ENCODE assay signal across 22 mouse cellular contexts in the genomic region with DNA sequence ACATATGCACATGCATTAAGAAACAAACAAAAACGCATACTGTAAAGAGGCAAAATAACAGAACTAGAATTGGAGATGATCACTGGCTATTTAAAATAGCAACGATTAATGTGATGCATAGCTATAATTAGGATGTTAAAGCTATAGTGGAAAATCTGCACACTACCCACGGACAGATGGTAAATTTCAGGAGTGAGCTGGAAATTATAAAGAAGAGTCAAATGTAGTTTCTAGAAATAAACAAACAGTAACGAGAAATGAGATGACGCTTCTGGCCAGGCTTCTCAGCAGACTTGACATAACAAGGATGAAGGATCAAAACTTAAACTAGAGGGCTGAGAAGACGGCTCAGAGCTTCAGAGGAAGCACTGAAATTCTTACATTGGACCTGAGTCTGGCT. TPM values are rescaled to one million over a fixed set of nuclear protein-coding genes. Genes with fewer than 3 reads are reported as not detected.
DNase-seq lines count a peak whose midpoint lies in the region; ATAC-seq lines count a peak whose summit lies in the region.
"Had no signal": no experiment of that assay in that cellular context is flagged by ENCODE, and none has a peak within 500 bp of the region (broad histone marks: within the 10 kb centered on the region; RNA-seq: fewer than 3 reads in every experiment).

No protein-coding gene starts in this region.

- WGBS in forebrain, embryonic 15.5 days, result 74% methylated on average over 6 of the region's 6 CpGs
- WGBS in forebrain, embryonic 11.5 days, result 91% methylated on average over 6 of the region's 6 CpGs
- 94% methylated on average over 6 of the region's 6 CpGs for WGBS in midbrain, embryonic 14.5 days

- H3K4me3 ChIP-seq in forebrain, embryonic 15.5 days, result no peak overlapping the region
- no peak overlapping the region for H3K4me3 ChIP-seq in forebrain, embryonic 11.5 days (ENCODE audit: low read depth, low read length)
- no peak overlapping the region for H3K4me3 ChIP-seq in midbrain, embryonic 14.5 days (replicated peaks; ENCODE audit: low read depth, low read length)
- H3K4me3 ChIP-seq: embryonic facial prominence, embryonic 13.5 days; gastrocnemius, adult 2 months; heart, embryonic 12.5 days; hindbrain, embryonic 10.5 days had no signal

- peaks cover 17% of the 10 kb centered on the region for H3K36me3 ChIP-seq in forebrain, embryonic 15.5 days
- H3K36me3 ChIP-seq in forebrain, embryonic 11.5 days (ENCODE audit: control insufficient read depth, insufficient read depth, low read length), result peaks cover 2% of the 10 kb centered on the region; the same call in 1 of the 2 replicates
- peaks cover 25% of the 10 kb centered on the region for H3K36me3 ChIP-seq in midbrain, embryonic 14.5 days (ENCODE audit: control insufficient read depth, insufficient read depth, low read length)

- peak overlapping the region; percentile 44 for H3K27ac ChIP-seq in forebrain, embryonic 15.5 days (replicated peaks)
- no peak overlapping the region for H3K27ac ChIP-seq in forebrain, embryonic 11.5 days (ENCODE audit: low read depth, low read length)
- no peak overlapping the region for H3K27ac ChIP-seq in midbrain, embryonic 14.5 days (replicated peaks; ENCODE audit: low read depth, low read length)
- H3K27ac ChIP-seq: embryonic facial prominence, embryonic 13.5 days; hindbrain, embryonic 10.5 days; hindbrain, embryonic 14.5 days had no signal

- H3K9me3 ChIP-seq in forebrain, embryonic 15.5 days, result no peaks in the 10 kb centered on the region
- no peaks in the 10 kb centered on the region for H3K9me3 ChIP-seq in forebrain, embryonic 11.5 days (ENCODE audit: control insufficient read depth, low read length)
- no peaks in the 10 kb centered on the region for H3K9me3 ChIP-seq in midbrain, embryonic 14.5 days (ENCODE audit: control insufficient read depth, low read length)
- H3K9me3 ChIP-seq: embryonic facial prominence, embryonic 13.5 days; G1E; heart, embryonic 12.5 days; hindbrain, embryonic 10.5 days had no signal

- ATAC-seq in forebrain, embryonic 15.5 days (replicated peaks), result no peak
- no peak for ATAC-seq in forebrain, embryonic 11.5 days (replicated peaks; ENCODE audit: low FRiP score)
- ATAC-seq in midbrain, embryonic 14.5 days (ENCODE audit: low FRiP score, low TSS enrichment), result no peak
- ATAC-seq: CD4-positive, CD25-positive, alpha-beta regulatory T cell, adult 4 months had no signal

- no peak for DNase-seq in forebrain, embryonic 11.5 days (ENCODE audit: low spot score)
- DNase-seq in frontal cortex, adult 2 months (ENCODE audit: extremely low spot score in 1 of 2, low spot score in 1 of 2), result peak; percentile 42 to 61
- no peak for DNase-seq in frontal cortex, postnatal 10 days (ENCODE audit: low spot score in 2 of 2)
- DNase-seq in left cerebral cortex, postnatal 14 days (ENCODE audit: low spot score in 2 of 2), result peak; percentile 32 to 55
- no peak for DNase-seq in left cerebral cortex, postnatal 10 days (ENCODE audit: extremely low spot score in 1 of 2, low spot score in 2 of 2)
- DNase-seq in brain, adult 2 months (ENCODE audit: low read depth, low spot score), result peak; percentile 73
- DNase-seq in midbrain, embryonic 14.5 days, result no peak
- DNase-seq: adrenal gland, adult 8-10 months; adrenal gland, postnatal 36 days; B cell, adult 2 months; cerebellum, adult 11 months; cerebellum, adult 9-10 months; cerebellum, postnatal 25 days; gastrocnemius, adult 2 months; gastrocnemius, postnatal 25 days had no signal

- H3K4me1 ChIP-seq in forebrain, embryonic 15.5 days, result peaks cover 29% of the 10 kb centered on the region
- H3K4me1 ChIP-seq in forebrain, embryonic 11.5 days (replicated peaks; ENCODE audit: control insufficient read depth, insufficient read depth, low read length), result peaks cover 8% of the 10 kb centered on the region; the same call in 1 of the 2 replicates
- H3K4me1 ChIP-seq in midbrain, embryonic 14.5 days (ENCODE audit: control insufficient read depth, insufficient read depth, low read length), result peaks cover 11% of the 10 kb centered on the region
- H3K4me1 ChIP-seq: embryonic facial prominence, embryonic 13.5 days had no signal

- intact Hi-C loops in left cerebral cortex, postnatal 14 days (cut with DNase I), result loop anchor here (5.0 to 10.0 kb wide), 2 partner anchors 64 to 116 kb away; a partner anchor contains a TSS
- intact Hi-C loops in left cerebral cortex, postnatal 10 days (cut with DNase I), result loop anchor here (5.0 kb wide), 2 partner anchors 64 to 114 kb away; a partner anchor contains a TSS

- no peaks in the 10 kb centered on the region for H3K27me3 ChIP-seq in forebrain, embryonic 15.5 days
- H3K27me3 ChIP-seq in forebrain, embryonic 11.5 days (ENCODE audit: control insufficient read depth, insufficient read depth, low read length), result no peaks in the 10 kb centered on the region
- H3K27me3 ChIP-seq in midbrain, embryonic 14.5 days (ENCODE audit: control insufficient read depth, insufficient read depth, low read length), result no peaks in the 10 kb centered on the region
- H3K27me3 ChIP-seq: embryonic facial prominence, embryonic 13.5 days; heart, embryonic 12.5 days had no signal

- H3K4me2 ChIP-seq in forebrain, embryonic 15.5 days (replicated peaks), result no peak overlapping the region
- no peak overlapping the region for H3K4me2 ChIP-seq in forebrain, embryonic 11.5 days (ENCODE audit: low read depth, low read length, severe bottlenecking)
- no peak overlapping the region for H3K4me2 ChIP-seq in midbrain, embryonic 14.5 days (ENCODE audit: low read length)
- H3K4me2 ChIP-seq: embryonic facial prominence, embryonic 13.5 days; heart, embryonic 12.5 days; hindbrain, embryonic 14.5 days had no signal

- no peak overlapping the region for H3K9ac ChIP-seq in forebrain, embryonic 15.5 days (replicated peaks)
- no peak overlapping the region for H3K9ac ChIP-seq in forebrain, embryonic 11.5 days (ENCODE audit: low read length)
- H3K9ac ChIP-seq in midbrain, embryonic 14.5 days (replicated peaks; ENCODE audit: low read length), result no peak overlapping the region
- H3K9ac ChIP-seq: embryonic facial prominence, embryonic 13.5 days; heart, embryonic 12.5 days; hindbrain, embryonic 14.5 days had no signal

RNA-seq across cellular contexts. Expression of a gene that starts 57.5 kb away (rescaled TPM):
- 1.0 and 1.4 TPM in 2 replicates for polyA plus RNA-seq in forebrain, embryonic 15.5 days (2015; fragmentation: Nextera tagmentation; extraction: Ambion mirVana)
- polyA plus RNA-seq in forebrain, embryonic 11.5 days (2014; fragmentation: Nextera tagmentation; extraction: Ambion mirVana), result 2.0 and 2.3 TPM in 2 replicates
- 10.3 and 11.7 TPM in 2 replicates for polyA plus RNA-seq in frontal cortex, adult 2 months (2012; rRNA removed)
- total RNA-seq in left cerebral cortex, postnatal 14 days (2021), result 1 to 10 TPM; 4.3 to 4.8 TPM
- total RNA-seq in left cerebral cortex, postnatal 10 days (2021), result 1 to 10 TPM; 3.5 to 3.8 TPM
- 2.3 and 2.5 TPM in 2 replicates for polyA plus RNA-seq in midbrain, embryonic 14.5 days (2014; fragmentation: Nextera tagmentation; extraction: Ambion mirVana)

Comparison
In these comparisons a context has a peak if more than half of its experiments do, and no peak if none do; other contexts are left out.
1. DNase-seq: peak in frontal cortex, adult 2 months (2 of 2), left cerebral cortex, postnatal 14 days (2 of 2) and brain, adult 2 months (single experiment); none in forebrain, embryonic 11.5 days (single experiment), frontal cortex, postnatal 10 days (0 of 2), left cerebral cortex, postnatal 10 days (0 of 2) and midbrain, embryonic 14.5 days (single experiment).